Mouse (Mus musculus): ENCODE results near the gene Fcor. TPM values are rescaled to one million over a fixed set of nuclear protein-coding genes. Genes with fewer than 3 reads are reported as not detected.

The Fcor gene
- polyA plus RNA-seq, 1 experiment from 2014 or later, result 19.4 TPM

GRCm38 (mm10) chr8:3621199-3621970, 50.8 kb downstream of the Fcor start, which contains the start of the genes Xab2 and Pet100:
Gene Xab2, minus strand, starts transcription at chr8:3621316.
Gene Pet100, plus strand, starts transcription at chr8:3621548.
- Histone ChIP-seq H3K27me3 (ENCODE audit: control insufficient read depth, insufficient read depth, low read length) (no peaks in the 10 kb centered on the region), H3K27ac (ENCODE audit: low read length) (no peak within 1 kb of the TSS), H3K9ac (replicated peaks; ENCODE audit: low read depth, low read length) (peak within 1 kb of the TSS; percentile 72), H3K4me2 (replicated peaks; ENCODE audit: low read depth, low read length) (peak within 1 kb of the TSS; percentile 89), H3K36me3 (ENCODE audit: control insufficient read depth, insufficient read depth, low read length) (peaks cover 17% of the 10 kb centered on the region), H3K4me3 (ENCODE audit: low read depth, low read length) (peak within 1 kb of the TSS; percentile 83), H3K9me3 (ENCODE audit: control insufficient read depth, low read depth, low read length) (no peaks in the 10 kb centered on the region), H3K4me1 (ENCODE audit: control insufficient read depth, insufficient read depth, low read length) (peaks cover 12% of the 10 kb centered on the region)
- WGBS, result under 1% methylated on average over 37 of the region's 37 CpGs
- ATAC-seq (ENCODE audit: insufficient number of reproducible peaks, insufficient read depth, low FRiP score, low read depth), result peak; percentile 99

Other genes with a start within 250 kb of the Fcor start
- 3.9 and 6.2 TPM in 2 replicates for gene Pex11g, start 204.7 kb downstream of the Fcor start, polyA plus RNA-seq (2014; fragmentation: Nextera tagmentation; extraction: Ambion mirVana)
- gene Tex45, start 201.5 kb downstream of the Fcor start, polyA plus RNA-seq (2014; fragmentation: Nextera tagmentation; extraction: Ambion mirVana), result not detected in 2 replicates
- 29.6 and 32.3 TPM in 2 replicates for gene Zfp358, start 179.2 kb downstream of the Fcor start, polyA plus RNA-seq (2014; fragmentation: Nextera tagmentation; extraction: Ambion mirVana)
- 34.3 and 39.0 TPM in 2 replicates for gene Mcoln1, start 171.9 kb downstream of the Fcor start, polyA plus RNA-seq (2014; fragmentation: Nextera tagmentation; extraction: Ambion mirVana)
- gene Pnpla6, start 157.0 kb downstream of the Fcor start, polyA plus RNA-seq (2014; fragmentation: Nextera tagmentation; extraction: Ambion mirVana), result 24.6 and 27.2 TPM in 2 replicates
- 1.2 and 1.6 TPM in 2 replicates for gene C330021F23Rik, start 104.4 kb downstream of the Fcor start, polyA plus RNA-seq (2014; fragmentation: Nextera tagmentation; extraction: Ambion mirVana)
- 14.9 and 15.3 TPM in 2 replicates for gene Camsap3, start 85.1 kb downstream of the Fcor start, polyA plus RNA-seq (2014; fragmentation: Nextera tagmentation; extraction: Ambion mirVana)
- 49.7 and 53.9 TPM in 2 replicates for gene Xab2, start 51.0 kb downstream of the Fcor start, polyA plus RNA-seq (2014; fragmentation: Nextera tagmentation; extraction: Ambion mirVana)
- gene Pet100, start 50.8 kb downstream of the Fcor start, polyA plus RNA-seq (2014; fragmentation: Nextera tagmentation; extraction: Ambion mirVana), result 92.0 and 106 TPM in 2 replicates
- 0.56 TPM in 1 of 2 replicates, not detected in the other for gene Pcp2, start 46.8 kb downstream of the Fcor start, polyA plus RNA-seq (2014; fragmentation: Nextera tagmentation; extraction: Ambion mirVana)
- gene Stxbp2, start 41.4 kb downstream of the Fcor start, polyA plus RNA-seq (2014; fragmentation: Nextera tagmentation; extraction: Ambion mirVana), result 92.1 and 103 TPM in 2 replicates
- 0.31 TPM in 1 of 2 replicates, not detected in the other for gene Retn, start 16.6 kb downstream of the Fcor start, polyA plus RNA-seq (2014; fragmentation: Nextera tagmentation; extraction: Ambion mirVana)
- gene Mcemp1, start 6.6 kb downstream of the Fcor start, polyA plus RNA-seq (2014; fragmentation: Nextera tagmentation; extraction: Ambion mirVana), result 0.27 and 0.62 TPM in 2 replicates
- 27.5 and 30.6 TPM in 2 replicates for gene Trappc5, start 3.9 kb upstream of the Fcor start, polyA plus RNA-seq (2014; fragmentation: Nextera tagmentation; extraction: Ambion mirVana)
- gene Fcer2a, start 21.8 kb upstream of the Fcor start, polyA plus RNA-seq (2014; fragmentation: Nextera tagmentation; extraction: Ambion mirVana), result not detected in 2 replicates
- gene Clec4g, start 48.3 kb upstream of the Fcor start, polyA plus RNA-seq (2014; fragmentation: Nextera tagmentation; extraction: Ambion mirVana), result not detected in 2 replicates
- gene Cd209a, start 76.6 kb upstream of the Fcor start, polyA plus RNA-seq (2014; fragmentation: Nextera tagmentation; extraction: Ambion mirVana), result not detected in 2 replicates
- gene Cd209e, start 181.9 kb upstream of the Fcor start, polyA plus RNA-seq (2014; fragmentation: Nextera tagmentation; extraction: Ambion mirVana), result not detected in 2 replicates
- not detected in 2 replicates for gene Cd209d, start 206.2 kb upstream of the Fcor start, polyA plus RNA-seq (2014; fragmentation: Nextera tagmentation; extraction: Ambion mirVana)